Mouse (Mus musculus) kidney, embryonic 16.5 days (tissue): ENCODE measurements around the gene 1700029J07Rik. TPM values are rescaled to one million over a fixed set of nuclear protein-coding genes. Genes with fewer than 3 reads are reported as not detected.

Experiments
- ATAC-seq: fragments of 200-750 bp; cut with Nextera tagmentation; 2 replicates; pipeline ENCODE4 v1.8.0; 2017; ENCODE audit warnings: moderate TSS enrichment; ENCODE audit not compliant: low FRiP score, low TSS enrichment
- H3K27ac ChIP-seq: fragments of 300-500 bp; sonication (generic); 2 replicates; pipeline ENCODE4 v1.5.1; 2014; ENCODE audit warnings: low read length
- H3K27me3 ChIP-seq: fragments of 300-500 bp; sonication (generic); 2 replicates; pipeline ENCODE4 v1.6.1; 2014; ENCODE audit warnings: low read length, control low read depth, mixed read lengths; ENCODE audit not compliant: insufficient read depth
- H3K36me3 ChIP-seq: fragments of 300-500 bp; sonication (generic); 2 replicates; pipeline ENCODE4 v1.6.1; 2014; ENCODE audit warnings: low read length, control low read depth, mixed read lengths; ENCODE audit not compliant: insufficient read depth
- H3K4me1 ChIP-seq: fragments of 300-500 bp; sonication (generic); 2 replicates; pipeline ENCODE4 v1.6.1; 2014; ENCODE audit warnings: low read length, control low read depth, mixed read lengths; ENCODE audit not compliant: insufficient read depth
- H3K4me2 ChIP-seq: fragments of 300-500 bp; sonication (generic); replicated peaks from 2 replicates; pipeline ENCODE4 v1.6.1; 2014; ENCODE audit warnings: low read depth, low read length
- H3K4me3 ChIP-seq: fragments of 300-500 bp; sonication (generic); 2 replicates; pipeline ENCODE4 v1.5.1; 2014; ENCODE audit warnings: mild to moderate bottlenecking, low read length
- H3K9ac ChIP-seq: fragments of 300-500 bp; sonication (generic); replicated peaks from 2 replicates; pipeline ENCODE4 v1.6.1; 2014; ENCODE audit warnings: low read length
- H3K9me3 ChIP-seq: fragments of 300-500 bp; sonication (generic); 2 replicates; pipeline ENCODE4 v1.6.1; 2016; ENCODE audit warnings: low read length, control low read depth
- WGBS: fragments of 180-500 bp; shearing (Covaris S2); extraction: QIAGEN DNeasy Blood & Tissue Kit; methylation state at CpG from one replicate; pipeline ENCODE4 v1.1.7; 2014; 5-methylcytosine and 5-hydroxymethylcytosine counted together
- polyA plus RNA-seq: library from polyadenylated mRNA; unstranded; fragments of >200 nt; fragmentation: Nextera tagmentation; extraction: Ambion mirVana; gene quantifications from 2 replicates; pipeline ENCODE4 v1.2.1, GENCODE M21; 2015

1700029J07Rik gene
- polyA plus RNA-seq, 1 experiment from 2014 or later = 6.0 TPM

- 81% methylated on average over 3 of the region's 3 CpGs for WGBS
- Histone ChIP-seq H3K27ac (peak overlapping the region; percentile 49; the same call in 1 of the 2 replicates), H3K36me3 (no peaks in the 10 kb centered on the region), H3K4me1 (0 out of 2 replicates have a peak, but pooled peaks cover 3% of the 10 kb centered on the region), H3K27me3 (no peaks in the 10 kb centered on the region), H3K4me3 (no peak overlapping the region), H3K9me3 (no peaks in the 10 kb centered on the region), H3K9ac (no peak overlapping the region), H3K4me2 (no peak overlapping the region)
- no peak for ATAC-seq
Observed at GRCm38 (mm10) chr8:45916496-45916895, 58.6 kb downstream of the 1700029J07Rik start.

DNA sequence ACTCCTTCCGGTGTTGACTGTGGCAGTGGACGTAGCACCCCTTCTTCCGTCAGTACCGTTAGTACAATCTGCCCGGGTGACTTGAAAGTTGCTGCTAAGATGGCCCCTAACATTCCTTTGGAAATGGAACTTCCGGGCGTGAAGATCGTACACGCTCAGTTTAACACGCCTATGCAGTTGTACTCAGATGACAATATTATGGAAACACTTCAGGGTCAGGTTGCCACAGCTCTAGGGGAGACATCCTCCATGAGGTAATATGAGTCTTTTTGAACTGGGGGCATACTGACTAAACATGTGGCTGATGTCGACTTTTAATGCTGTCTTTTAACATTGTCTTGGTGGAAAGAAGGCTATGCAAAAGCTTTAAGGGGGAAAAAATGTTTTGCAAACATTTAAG is 61.3 kb downstream of the 1700029J07Rik start:
- WGBS = 32% methylated on average over 11 of the region's 11 CpGs
- Histone ChIP-seq H3K9me3 (no peaks in the 10 kb centered on the region), H3K36me3 (no peaks in the 10 kb centered on the region), H3K9ac (no peak overlapping the region), H3K4me2 (peak overlapping the region; percentile 34), H3K27ac (peak overlapping the region; percentile 44), H3K27me3 (no peaks in the 10 kb centered on the region), H3K4me1 (peaks cover 6% of the 10 kb centered on the region; the same call in 1 of the 2 replicates), H3K4me3 (no peak overlapping the region)
- ATAC-seq = peak; percentile 57

DNA sequence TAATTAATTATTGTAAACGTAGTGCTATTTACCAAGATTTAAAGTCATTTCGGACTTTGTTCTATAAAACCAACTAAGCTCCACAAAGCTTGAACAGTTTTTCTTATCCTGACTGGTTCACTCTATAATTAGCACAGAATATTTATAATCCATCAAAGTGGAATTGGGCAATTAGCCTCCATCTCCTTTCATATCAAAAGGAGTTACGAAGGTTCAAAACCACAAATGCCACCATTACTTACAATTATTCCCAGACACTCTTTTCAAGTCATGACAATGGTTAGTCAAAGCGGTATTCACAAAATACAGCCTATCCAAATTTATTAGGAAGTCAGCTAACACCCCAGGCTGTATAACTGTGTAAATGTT is 68.8 kb downstream of the 1700029J07Rik start:
- Histone ChIP-seq H3K36me3 (no peaks in the 10 kb centered on the region), H3K4me1 (peaks cover 6% of the 10 kb centered on the region; the same call in 1 of the 2 replicates), H3K4me3 (no peak overlapping the region), H3K9ac (no peak overlapping the region), H3K27me3 (no peaks in the 10 kb centered on the region), H3K9me3 (no peaks in the 10 kb centered on the region), H3K27ac (no peak overlapping the region), H3K4me2 (no peak overlapping the region)
- 91% methylated on average over 4 of the region's 4 CpGs for WGBS
- ATAC-seq = no peak

GRCm38 (mm10) chr8:45905591-45906250 is 69.3 kb downstream of the 1700029J07Rik start:
- no peak overlapping the region for H3K27ac ChIP-seq
- H3K9ac ChIP-seq = no peak overlapping the region
- ATAC-seq = no peak

GRCm38 (mm10) chr8:45903659-45904058 is 71.4 kb downstream of the 1700029J07Rik start:
- H3K36me3 ChIP-seq = no peaks in the 10 kb centered on the region
- H3K4me3 ChIP-seq = no peak overlapping the region
- no peak overlapping the region for H3K9ac ChIP-seq
- 25% methylated on average over 3 of the region's 3 CpGs for WGBS
- H3K27me3 ChIP-seq = no peaks in the 10 kb centered on the region
- H3K27ac ChIP-seq = no peak overlapping the region
- no peaks in the 10 kb centered on the region for H3K9me3 ChIP-seq
- no peak overlapping the region for H3K4me2 ChIP-seq
- 0 out of 2 replicates have a peak, but pooled peaks cover 3% of the 10 kb centered on the region for H3K4me1 ChIP-seq
- no peak for ATAC-seq

More at GRCm38 (mm10) chr8:45905591-45906250, 69.3 kb downstream of the 1700029J07Rik start:
- H3K4me1 ChIP-seq = peaks cover 6% of the 10 kb centered on the region; the same call in 1 of the 2 replicates
- no peak overlapping the region for H3K4me3 ChIP-seq
- no peaks in the 10 kb centered on the region for H3K9me3 ChIP-seq
- 75% methylated on average over 7 of the region's 7 CpGs for whole genome bisulfite sequencing
- no peaks in the 10 kb centered on the region for H3K36me3 ChIP-seq
- no peak overlapping the region for H3K4me2 ChIP-seq
- no peaks in the 10 kb centered on the region for H3K27me3 ChIP-seq

Other genes with a start within 250 kb of the 1700029J07Rik start
- 15.1 and 31.1 TPM in 2 replicates for gene Pdlim3, start 89.8 kb downstream of the 1700029J07Rik start, polyA plus RNA-seq
- not detected in 2 replicates for gene Ccdc110, start 40.6 kb downstream of the 1700029J07Rik start, polyA plus RNA-seq
- gene Ufsp2, start 276 bp upstream of the 1700029J07Rik start, polyA plus RNA-seq = 72.9 and 84.2 TPM in 2 replicates
- 0.52 and 0.86 TPM in 2 replicates for gene Lrp2bp, start 24.1 kb upstream of the 1700029J07Rik start, polyA plus RNA-seq
- gene Ankrd37, start 30.5 kb upstream of the 1700029J07Rik start, polyA plus RNA-seq = 24.4 and 24.5 TPM in 2 replicates
- gene Cfap97, start 176.5 kb upstream of the 1700029J07Rik start, polyA plus RNA-seq = 19.6 and 25.2 TPM in 2 replicates
- gene Snx25, start 176.9 kb upstream of the 1700029J07Rik start, polyA plus RNA-seq = 4.5 and 5.9 TPM in 2 replicates
- 616 and 637 TPM in 2 replicates for gene Slc25a4, start 236.0 kb upstream of the 1700029J07Rik start, polyA plus RNA-seq